Mouse (Mus musculus) thymus, postnatal 14 days (tissue): Measurements from ENCODE around the gene Hist1h3a.

Experiments used
- DNase-seq: peaks from one replicate; pipeline ENCODE4 v3.0.0; 2021

Hist1h3a gene

DNA sequence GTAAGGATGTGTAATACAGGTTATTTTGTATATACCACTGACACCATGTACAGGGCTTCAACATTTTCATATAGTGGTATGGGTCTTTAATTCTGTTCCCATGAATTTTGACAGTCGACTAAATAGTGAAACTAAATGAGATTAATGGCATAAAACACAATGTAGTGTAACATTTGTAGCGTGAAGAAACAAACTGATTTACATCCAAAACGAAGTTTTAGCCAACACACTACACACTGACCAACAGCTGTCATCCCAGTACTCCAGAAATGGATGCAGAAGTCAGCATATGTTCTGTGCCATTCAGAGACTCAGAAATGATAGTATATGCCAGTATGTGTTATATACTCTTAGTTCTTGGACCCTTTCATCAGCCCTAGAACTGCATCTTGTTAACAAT is 4.3 kb downstream of the Hist1h3a start:
- no peak for DNase-seq

DNA sequence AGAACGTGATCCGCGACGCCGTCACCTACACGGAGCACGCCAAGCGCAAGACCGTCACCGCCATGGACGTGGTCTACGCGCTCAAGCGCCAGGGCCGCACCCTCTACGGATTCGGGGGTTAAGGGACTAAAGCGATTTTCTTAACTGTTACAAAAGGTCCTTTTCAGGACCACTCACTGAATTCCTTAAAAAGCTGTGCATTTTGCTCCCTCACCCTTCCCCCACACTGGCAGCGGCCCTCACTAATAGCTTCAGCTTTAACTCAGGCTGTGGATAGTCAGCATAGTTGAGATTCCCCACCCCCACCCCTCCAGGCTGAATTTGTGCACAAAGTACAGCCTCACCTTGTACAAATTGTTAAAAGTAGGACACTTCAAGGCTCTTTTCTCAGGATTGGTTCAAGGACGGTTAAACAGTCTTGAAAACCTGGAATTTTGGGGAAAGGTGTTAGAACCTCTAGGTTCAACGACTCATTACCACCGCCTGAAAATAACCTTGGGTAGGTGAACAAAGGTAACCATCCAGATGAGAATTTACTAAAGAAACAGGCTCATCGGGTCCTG is 4.9 kb downstream of the Hist1h3a start:
- peak; percentile 29 for DNase-seq

DNA sequence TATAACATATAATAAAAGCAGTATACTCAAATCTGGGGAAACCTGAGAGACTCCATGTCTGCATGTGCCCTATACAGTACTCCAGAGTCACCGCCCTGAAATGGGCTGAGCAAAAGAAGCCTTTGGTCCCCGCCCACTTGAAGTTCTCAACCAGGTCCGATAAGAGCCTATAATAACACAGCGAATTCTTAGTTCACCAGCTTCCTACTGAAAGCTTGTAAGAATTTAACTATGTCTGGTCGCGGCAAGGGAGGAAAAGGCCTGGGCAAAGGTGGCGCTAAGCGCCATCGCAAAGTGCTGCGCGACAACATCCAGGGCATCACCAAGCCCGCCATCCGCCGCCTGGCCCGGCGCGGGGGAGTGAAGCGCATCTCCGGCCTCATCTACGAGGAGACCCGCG is 5.4 kb downstream of the Hist1h3a start, which contains the start of gene Hist1h4b:
Hist1h4b (plus strand) TSS at position 224 of the 400 bp plus-strand sequence.
- peak; percentile 94 for DNase-seq

DNA sequence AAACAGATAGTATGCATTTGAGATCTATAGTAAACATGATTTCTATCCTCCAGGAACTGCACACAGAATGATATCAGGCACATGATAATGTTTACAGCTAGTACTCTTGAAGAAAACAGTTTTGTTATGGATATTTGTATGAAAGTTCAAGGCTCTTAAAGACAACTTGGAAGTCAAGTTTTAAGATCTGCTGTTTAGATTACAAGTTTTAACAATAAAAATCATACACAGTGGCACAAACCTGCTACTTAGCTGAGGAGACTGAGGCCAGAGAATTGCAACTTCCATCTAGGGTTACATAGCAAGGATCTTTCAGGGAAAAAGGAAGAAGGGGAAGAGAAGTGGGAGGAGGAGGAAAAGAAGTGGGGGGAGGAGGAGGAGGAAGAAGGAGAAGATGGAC is 7.2 kb downstream of the Hist1h3a start:
- DNase-seq, result no peak

DNA sequence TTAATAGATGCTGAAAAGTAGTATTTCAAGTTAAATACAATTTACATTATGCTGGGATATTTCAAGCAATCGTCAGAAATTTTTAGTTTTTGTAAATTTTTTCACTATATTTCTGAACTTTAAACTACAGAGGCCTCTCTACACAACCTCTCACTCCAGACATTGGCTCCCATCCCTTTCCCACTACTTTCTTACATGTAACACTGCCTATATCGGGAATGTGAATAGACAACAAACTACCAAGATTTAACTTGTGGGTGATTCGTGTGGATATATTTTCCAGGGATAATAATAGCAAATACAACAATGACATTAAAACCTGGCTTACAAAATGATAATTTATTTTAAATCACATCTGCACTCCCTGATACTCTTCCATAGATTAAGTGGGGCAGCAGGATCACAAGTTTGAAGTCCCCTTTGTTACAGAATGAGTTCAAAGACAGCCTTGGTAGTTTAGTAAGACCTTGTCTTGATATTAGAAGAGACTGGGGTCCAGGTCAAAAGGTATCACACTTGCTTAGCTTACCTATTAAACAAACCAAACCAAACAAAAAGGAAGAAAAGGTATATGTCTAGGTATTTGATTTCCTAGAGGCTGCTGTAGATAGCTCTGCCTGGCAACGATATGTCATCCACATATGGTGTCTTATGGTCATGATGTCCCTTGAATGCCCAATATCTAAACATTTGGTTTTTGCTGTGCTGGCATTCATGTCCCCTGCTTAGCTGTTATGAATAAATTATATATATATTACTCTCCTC is 8.7 kb downstream of the Hist1h3a start:
- no peak for DNase-seq

DNA sequence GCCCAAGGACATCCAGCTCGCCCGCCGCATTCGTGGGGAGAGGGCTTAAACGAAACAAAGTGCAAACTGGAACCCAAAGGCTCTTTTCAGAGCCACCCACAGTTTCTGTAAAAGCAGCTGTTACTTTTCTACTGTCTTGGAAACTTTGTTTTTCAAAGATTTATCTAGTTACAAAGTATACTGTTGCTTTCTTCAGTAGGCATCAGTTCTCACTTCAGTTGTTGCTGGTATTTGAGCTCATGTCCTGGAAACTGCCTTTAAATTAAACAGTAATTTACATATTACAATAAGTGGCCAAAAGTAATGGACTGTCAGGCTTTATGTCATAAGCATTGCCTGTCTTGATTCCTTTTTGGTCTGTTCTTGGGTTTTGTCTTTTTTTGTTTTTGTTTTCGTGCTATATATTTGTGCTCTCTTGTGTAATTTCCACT is 9.4 kb downstream of the Hist1h3a start:
- DNase-seq, result no peak

DNA sequence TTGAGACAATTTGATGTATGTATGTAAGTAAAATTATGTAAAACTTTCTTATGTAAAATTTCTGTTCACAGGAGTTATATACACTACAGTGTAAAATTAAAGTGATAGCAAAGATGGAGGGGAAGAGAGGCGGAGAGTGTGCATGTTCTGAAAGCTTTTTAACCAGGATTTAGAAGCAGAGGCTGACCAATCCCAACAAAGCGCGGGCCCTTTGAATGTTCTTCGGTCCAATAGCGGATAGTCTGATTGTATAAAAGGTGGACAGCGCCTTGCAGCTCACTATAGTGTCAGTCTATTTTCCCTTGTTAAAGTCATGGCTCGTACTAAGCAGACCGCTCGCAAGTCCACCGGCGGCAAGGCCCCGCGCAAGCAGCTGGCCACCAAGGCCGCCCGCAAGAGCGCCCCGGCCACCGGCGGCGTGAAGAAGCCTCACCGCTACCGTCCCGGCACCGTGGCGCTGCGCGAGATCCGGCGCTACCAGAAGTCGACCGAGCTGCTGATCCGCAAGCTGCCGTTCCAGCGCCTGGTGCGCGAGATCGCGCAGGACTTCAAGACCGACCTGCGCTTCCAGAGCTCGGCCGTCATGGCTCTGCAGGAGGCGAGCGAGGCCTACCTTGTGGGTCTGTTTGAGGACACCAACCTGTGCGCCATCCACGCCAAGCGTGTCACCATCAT is 10.0 kb downstream of the Hist1h3a start, which contains the start of gene Hist1h3b:
Hist1h3b (plus strand) TSS at position 201 of the 675 bp plus-strand sequence.
- peak; percentile 91 for DNase-seq

DNA sequence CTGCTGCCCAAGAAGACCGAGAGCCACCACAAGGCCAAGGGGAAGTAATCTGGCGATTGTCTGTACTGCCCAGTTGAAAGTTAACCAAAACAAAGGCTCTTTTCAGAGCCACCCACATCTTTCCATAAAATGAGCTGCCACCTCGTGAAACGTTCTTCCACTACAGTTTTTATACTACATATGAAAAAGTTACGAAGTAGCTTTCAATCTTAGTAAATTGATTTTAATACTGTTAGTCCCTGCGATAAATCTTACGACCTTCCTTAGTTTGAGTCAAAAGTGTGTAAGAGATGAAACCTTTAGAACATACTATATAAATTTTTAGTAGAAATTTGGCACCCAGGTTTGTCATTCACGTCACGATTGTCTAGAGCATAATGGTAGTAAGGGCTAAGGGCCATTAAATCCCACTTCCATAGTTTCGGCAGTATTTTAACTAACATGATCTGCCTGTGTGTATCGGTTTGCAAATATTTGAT is 10.7 kb downstream of the Hist1h3a start:
- no peak for DNase-seq

DNA sequence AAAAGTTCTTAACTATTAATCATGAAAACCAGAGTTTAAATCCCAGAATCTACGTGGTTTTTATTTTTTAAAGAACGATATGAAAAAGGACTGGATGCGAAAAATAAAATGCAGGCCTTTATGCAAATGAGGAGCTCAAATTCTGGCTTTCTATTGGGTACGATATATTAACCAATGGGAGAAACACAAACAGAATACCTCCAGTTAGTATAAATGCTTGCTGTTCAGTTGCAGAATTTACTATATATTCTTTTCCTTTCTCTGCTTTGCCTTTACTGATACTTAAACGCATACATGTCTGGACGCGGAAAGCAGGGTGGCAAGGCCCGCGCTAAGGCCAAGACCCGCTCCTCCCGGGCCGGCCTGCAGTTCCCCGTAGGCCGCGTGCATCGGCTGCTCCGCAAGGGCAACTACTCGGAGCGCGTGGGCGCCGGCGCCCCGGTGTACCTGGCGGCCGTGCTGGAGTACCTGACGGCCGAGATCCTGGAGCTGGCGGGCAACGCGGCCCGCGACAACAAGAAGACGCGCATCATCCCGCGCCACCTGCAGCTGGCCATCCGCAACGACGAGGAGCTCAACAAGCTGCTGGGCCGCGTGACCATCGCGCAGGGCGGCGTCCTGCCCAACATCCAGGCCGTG is 11.2 kb downstream of the Hist1h3a start, which contains the start of gene Hist1h2ab:
Hist1h2ab (plus strand) TSS at position 288 of the 639 bp plus-strand sequence.
- DNase-seq, result peak; percentile 74

DNA sequence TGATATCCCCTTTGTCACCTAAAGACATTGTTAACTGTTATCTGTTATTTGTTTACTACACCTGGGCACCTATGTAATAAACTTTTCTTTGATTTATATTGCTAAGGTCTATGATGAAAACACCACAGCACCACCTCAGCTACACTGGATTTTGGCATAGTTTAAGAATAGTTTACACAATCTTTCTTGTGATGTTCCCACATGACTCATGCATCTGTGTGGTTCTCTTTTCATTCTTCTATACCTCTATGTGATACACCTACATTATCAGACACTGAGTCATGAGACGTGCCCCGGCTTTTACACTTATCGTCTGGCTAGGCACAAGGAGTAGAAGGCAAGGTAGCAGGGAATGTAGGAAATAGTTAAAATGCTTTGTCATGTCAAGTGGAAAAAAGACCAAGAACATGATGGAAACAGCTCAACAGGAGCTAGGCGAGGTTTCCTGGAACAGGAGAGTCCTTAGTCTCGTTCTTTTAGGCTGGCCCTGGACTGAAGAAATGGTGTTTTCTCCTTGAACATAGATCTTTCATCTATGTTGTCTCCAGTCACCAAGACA is 12.5 kb downstream of the Hist1h3a start:
- no peak for DNase-seq

DNA sequence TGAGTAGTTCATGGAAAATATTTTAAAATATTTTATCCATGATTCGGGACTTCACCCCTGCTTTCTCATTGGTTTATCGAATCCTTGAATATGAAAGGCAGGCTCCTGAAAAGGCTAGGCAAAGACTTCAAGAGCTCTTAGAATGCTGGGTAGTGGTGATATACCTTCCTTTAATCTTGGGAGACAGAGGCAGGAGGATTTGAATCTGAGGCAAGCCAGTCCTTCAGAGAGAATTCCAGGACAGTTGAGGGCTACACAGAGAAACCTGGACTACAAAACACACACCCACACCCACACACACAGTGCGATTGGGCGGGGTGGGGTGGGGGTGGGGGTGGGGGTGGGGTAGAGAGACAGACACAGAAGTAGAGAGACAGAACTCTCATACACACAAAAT is 14.3 kb downstream of the Hist1h3a start:
- no peak for DNase-seq

DNA sequence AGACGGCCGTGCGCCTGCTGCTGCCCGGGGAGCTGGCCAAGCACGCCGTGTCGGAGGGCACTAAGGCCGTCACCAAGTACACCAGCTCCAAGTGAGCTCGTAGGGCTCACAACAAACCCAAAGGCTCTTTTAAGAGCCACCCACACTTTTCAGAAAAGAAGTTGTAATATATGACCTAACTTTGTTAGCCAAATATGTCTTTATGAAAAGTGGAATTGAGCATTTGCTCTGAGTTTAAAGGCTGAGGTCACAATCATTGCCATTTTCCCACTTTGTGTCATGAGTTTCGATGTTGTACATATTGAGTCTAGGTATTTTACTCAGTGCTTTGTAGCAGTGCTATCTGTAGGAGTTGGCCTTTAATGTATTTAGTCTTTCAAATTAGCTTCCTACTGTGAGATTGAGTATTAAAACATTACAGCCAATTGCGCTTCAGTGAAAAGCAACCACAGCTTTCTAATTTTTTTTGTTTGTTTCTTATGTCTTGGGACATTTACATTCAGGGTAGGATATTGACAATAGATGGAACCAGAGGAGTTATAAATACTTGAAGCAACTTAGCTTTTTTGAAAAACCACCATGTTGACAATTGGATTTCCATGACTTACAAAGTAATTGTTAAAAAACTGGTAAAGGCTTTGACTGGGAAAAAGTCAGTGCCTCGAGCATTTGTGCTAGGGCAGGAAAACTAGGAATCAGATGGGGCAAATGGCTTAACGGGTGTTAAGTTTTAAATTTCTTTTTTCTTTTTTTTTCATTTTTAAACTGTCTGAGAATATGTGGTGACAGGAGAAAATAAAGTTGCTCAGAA is 14.9 kb downstream of the Hist1h3a start:
- no peak for DNase-seq

DNA sequence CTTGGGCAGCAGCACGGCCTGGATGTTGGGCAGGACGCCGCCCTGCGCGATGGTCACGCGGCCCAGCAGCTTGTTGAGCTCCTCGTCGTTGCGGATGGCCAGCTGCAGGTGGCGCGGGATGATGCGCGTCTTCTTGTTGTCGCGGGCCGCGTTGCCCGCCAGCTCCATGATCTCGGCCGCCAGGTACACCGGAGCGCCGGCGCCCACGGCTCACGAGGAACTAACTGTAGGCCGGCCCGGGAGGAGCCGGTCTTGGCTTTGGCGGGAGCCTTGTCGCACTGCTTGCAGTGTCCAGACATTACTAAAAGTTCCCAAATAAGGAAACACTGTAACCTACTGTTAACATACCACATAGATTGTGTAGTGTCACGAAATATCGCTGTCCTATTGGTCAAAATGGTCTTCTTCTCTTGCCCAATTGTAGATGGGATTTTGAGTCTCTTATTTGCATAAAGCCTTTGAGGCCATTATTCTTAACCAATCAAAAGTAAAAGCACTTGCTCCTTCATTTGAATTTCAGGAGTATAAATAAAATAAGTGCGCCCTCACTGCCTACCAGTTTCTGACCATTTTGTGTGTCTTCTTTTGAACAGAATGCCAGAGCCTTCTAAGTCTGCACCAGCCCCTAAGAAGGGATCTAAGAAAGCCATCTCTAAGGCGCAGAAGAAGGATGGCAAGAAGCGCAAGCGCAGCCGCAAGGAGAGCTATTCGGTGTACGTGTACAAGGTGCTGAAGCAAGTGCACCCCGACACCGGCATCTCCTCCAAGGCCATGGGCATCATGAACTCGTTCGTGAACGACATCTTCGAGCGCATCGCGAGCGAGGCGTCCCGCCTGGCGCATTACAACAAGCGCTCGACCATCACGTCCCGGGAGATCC is 15.7 kb downstream of the Hist1h3a start, which contains the start of gene Hist1h2bb:
Hist1h2bb (plus strand) TSS at position 534 of the 880 bp plus-strand sequence.
- DNase-seq, result peak; percentile 73

DNA sequence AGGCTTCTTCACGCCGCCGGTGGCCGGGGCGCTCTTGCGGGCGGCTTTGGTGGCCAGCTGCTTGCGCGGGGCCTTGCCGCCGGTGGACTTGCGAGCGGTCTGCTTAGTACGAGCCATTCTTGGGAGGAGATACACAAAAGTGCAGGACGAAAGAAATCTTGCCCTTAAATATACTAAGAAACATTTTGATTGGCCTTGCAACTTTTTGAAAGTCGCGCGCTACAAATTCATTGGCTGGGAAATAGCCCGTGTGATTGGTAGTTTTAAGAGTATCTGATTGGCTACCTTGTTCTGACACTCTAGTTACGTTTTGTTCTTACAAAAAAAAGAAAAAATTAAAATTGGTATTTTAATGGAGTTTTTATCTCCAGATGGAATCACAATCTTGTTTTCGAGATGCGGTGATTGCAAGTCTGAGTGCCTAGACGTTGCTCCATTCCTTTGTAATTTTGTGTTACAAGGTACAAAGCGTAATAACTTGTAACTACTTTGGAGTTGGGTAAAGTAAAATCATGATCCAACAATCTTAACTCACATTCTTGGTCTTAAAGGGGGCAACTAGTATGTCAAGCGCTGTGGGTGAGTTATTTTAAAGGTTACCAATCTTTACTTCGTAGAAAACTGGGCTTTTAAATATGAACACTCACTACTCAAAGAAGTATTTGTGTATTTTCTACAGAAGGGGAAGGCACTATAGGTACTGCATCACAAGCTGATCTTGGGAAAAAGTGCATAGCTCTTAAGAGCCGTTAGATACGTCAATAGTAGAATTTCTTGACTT is 16.6 kb downstream of the Hist1h3a start, which contains the start of gene Hist1h3c:
Hist1h3c (minus strand) TSS at position 222 of the 781 bp plus-strand sequence.
- DNase-seq, result peak; percentile 88

DNA sequence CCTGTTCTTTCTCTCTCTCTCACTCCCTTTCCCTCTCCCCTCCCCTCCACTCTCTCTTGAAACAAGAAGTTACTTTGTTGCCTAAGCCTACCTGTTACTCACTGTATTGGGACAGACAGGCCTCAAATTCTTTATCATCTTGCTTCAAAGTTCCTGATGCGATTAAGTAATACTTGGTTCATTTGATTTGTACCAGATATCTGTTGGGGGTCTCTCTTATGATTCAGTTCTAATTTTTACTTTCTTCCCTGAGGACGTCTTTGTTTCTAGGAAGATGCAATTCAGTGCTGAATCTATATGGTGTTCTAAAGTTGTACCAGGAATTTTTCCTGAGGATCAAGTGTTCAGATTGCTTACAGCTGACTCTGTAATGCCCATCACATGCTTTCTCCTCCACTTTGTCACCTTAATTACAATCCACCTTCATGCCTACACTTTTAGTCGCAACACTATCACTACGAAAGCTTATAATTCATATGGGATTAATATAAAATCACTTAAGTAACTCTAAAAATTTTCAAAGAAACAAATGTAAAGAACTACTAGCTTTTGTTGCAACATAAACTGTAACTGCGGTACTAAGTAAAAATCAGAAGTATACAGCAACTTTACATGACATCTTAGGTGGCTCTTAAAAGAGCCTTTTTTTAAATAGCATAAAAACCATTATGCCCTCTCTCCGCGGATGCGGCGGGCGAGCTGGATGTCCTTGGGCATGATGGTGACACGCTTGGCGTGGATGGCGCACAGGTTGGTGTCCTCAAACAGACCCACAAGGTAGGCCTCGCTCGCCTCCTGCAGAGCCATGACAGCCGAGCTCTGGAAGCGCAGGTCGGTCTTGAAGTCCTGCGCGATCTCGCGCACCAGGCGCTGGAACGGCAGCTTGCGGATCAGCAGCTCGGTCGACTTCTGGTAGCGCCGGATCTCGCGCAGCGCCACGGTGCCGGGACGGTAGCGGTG is 17.5 kb downstream of the Hist1h3a start:
- peak; percentile 28 for DNase-seq

DNA sequence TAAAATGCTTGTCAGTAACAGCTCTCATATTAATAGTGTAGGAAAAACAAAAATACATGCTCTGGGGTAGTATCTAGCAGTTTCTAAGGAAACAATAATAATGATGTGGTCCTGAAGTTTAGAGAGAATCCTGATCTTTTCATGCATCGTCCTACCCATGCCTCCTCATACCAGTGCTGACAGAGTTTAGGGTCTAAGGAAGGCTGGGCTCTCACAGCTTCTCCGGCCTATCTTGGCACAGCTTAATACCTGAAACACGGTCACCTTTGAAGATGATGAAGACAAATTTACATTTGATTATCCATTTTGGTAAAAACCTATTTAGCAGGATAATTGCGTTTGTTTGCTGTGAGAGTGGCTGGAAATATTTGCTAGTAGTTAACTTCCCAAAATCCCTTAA is 18.2 kb downstream of the Hist1h3a start:
- no peak for DNase-seq

DNA sequence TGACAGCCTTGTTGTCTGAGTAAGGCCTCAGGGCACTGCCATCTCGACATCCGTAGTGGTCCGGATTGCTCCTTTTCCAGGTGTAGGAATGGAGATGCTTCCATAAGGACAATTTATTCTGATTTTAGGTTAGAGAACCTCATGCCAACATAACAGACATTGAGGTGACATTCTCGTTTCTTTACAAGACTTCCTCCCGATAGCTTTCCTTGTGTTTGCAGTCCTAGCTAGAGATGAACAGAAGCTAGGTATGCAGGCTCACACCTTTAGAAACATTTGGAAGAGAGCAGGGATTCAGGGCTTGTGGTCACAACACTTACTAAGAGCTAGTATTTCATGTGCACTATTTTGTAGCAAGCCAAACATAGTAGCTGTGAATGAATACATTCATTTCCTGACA is 19.0 kb downstream of the Hist1h3a start:
- no peak for DNase-seq

DNA sequence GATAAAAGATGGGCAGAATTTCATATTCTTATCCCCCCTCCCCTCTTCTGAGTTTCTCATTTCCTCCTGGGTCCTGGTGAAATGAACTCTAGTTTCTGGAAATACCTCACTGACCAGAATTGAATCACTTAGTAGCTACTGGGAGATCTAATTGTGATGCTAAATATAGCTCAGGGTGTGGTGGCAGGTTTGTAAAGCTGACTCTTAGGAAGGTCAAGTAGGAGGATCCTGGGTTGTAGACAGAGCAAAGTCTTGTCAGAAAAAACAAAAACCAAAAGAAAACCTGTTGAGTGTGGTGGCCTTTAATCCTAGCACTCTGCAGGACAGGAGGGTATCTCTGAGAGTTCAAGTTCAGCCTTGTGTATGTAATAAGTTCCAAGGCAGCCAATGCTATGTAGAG is 20.2 kb downstream of the Hist1h3a start:
- no peak for DNase-seq

DNA sequence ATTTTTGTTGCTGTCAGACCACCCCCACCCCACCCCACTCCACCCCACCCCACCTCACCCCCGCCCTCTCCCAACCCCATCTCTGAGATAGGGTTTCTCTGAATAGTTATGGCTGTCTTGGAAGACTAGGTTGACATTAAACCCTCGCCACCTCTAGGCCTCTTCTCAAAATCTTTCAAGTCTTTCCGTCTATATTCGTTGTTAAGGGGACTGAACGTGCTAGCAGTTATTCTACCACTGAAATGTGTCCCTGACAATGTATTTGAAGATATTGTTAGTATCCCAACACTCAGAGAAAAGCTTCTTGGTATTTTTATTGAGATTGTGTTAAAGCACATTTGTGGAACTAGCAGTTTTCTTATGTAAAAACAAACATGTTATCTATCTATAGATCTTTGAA is 21.3 kb downstream of the Hist1h3a start:
- DNase-seq, result no peak
